Mouse (Mus musculus) stomach, postnatal 0 days (tissue): ENCODE measurements at regions not wholly inside any gene's neighbourhood (a gene's known extent, or its start where the extent isn't known, plus 50 kb on each side); places are given as distances from the start of the nearest gene placed in this dataset.

Experiments used
- CTCF ChIP-seq: IDR thresholded peaks from 2 replicates; pipeline ENCODE4 v1.5.1; 2016; ENCODE audit warnings: antibody characterized with exemption, low read depth, mild to moderate bottlenecking, moderate library complexity
- EP300 ChIP-seq: optimal IDR thresholded peaks from 2 replicates; pipeline ENCODE3; 2016; ENCODE audit warnings: antibody characterized with exemption

- TF ChIP-seq EP300 (no peak), CTCF (no peak)
Observed at GRCm38 (mm10) chr12:12549649-12550048, 287.7 kb downstream of the Fam49a start.
